Mouse (Mus musculus): ENCODE data around the gene Cep164.

DNA sequence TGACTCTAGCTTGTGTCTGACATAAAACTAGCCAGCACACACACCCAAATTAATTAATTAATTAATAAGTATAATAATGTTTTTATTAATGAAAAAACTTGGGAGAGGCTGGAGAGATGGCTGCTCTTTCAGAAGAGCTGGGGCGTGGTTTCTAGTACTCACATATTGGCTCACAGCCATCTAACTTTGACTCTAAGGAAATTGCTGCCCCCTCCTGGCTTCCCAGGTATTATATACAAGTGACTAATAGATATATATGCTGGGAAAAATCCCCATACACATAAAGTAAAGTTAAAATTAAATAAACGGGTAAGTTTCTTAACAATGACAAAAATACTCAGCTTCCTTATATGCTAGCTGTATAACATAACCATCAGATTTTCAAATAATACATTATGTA lies 49.4 kb upstream of the Cep164 start:
- TF ChIP-seq CTCF (IDR thresholded peaks at IDR 0.05) = peak; percentile 54
- no peak for TF ChIP-seq EP300 (IDR thresholded peaks at IDR 0.05)

Measured in lung, postnatal 0 days (tissue).